Mouse (Mus musculus) left cerebral cortex, postnatal 14 days (tissue): Measurements from ENCODE around the gene Ptprz1. TPM values are rescaled to one million over a fixed set of nuclear protein-coding genes. Genes with fewer than 3 reads are reported as not detected.
"Not testable (repeated sequence)": the region's sequence is repeated elsewhere in the genome, so short reads cannot be mapped to it uniquely, and the experiment has no call there.

Source experiments
- DNase-seq, 2 experiments: peaks; one replicate each; pipeline ENCODE4 v3.0.0; 2021 to 2022; ENCODE audit warnings: low spot score in 2 of 2, mixed read lengths in 1 of 2
- intact Hi-C: fragments of 180-260 bp; cut with DNase I; formaldehyde crosslinking; loops from one replicate; pipeline ENCODE4 v1.15.1; 2025
- total RNA-seq, 2 experiments: library from RNA; stranded (reverse); gene quantifications; 2 replicates each; pipeline ENCODE4 v1.2.3; 2021

Ptprz1 gene
- total RNA-seq, 2 experiments from 2014 or later: 194 to 196 TPM

GRCm38 (mm10) chr6:22983769-22984519, 108.6 kb downstream of the Ptprz1 start:
- intact Hi-C loops: loop anchor here (2.0 to 5.0 kb wide), 3 partner anchors 482 to 862 kb away; no protein-coding TSS in a partner anchor

GRCm38 (mm10) chr6:22984520-22985154, 109.3 kb downstream of the Ptprz1 start:
- intact Hi-C loops: loop anchor here (2.0 to 5.0 kb wide), 3 partner anchors 482 to 862 kb away; no protein-coding TSS in a partner anchor
- no peak for DNase-seq

More at GRCm38 (mm10) chr6:22983769-22984519, 108.6 kb downstream of the Ptprz1 start:
- peak; percentile 36 to 44 for DNase-seq

GRCm38 (mm10) chr6:23003152-23003551, 127.8 kb downstream of the Ptprz1 start:
- intact Hi-C loops: loop anchor here (10.0 kb wide), 2 partner anchors 242 to 452 kb away; partner anchors contain the start of gene Fezf1
- DNase-seq: peak in 1 of 2 experiments; percentile 14

GRCm38 (mm10) chr6:23014988-23015613, 139.8 kb downstream of the Ptprz1 start:
- DNase-seq: no peak

GRCm38 (mm10) chr6:23028251-23028650, 152.9 kb downstream of the Ptprz1 start:
- intact Hi-C loops: no loop called here

More at GRCm38 (mm10) chr6:23014988-23015613, 139.8 kb downstream of the Ptprz1 start:
- intact Hi-C loops: no loop called here

GRCm38 (mm10) chr6:23048836-23049235, 173.5 kb downstream of the Ptprz1 start:
- DNase-seq: no peak
- intact Hi-C loops: no loop called here

More at GRCm38 (mm10) chr6:23028251-23028650, 152.9 kb downstream of the Ptprz1 start:
- no peak for DNase-seq

GRCm38 (mm10) chr6:23055734-23056133, 180.4 kb downstream of the Ptprz1 start:
- intact Hi-C loops: no loop called here
- no peak for DNase-seq

- no peak for DNase-seq
- intact Hi-C loops: no loop called here
Measured at GRCm38 (mm10) chr6:23076060-23076459, 200.8 kb downstream of the Ptprz1 start.

GRCm38 (mm10) chr6:23078273-23078672, 203.0 kb downstream of the Ptprz1 start:
- intact Hi-C loops: no loop called here
- DNase-seq: no peak

- intact Hi-C loops: no loop called here
- no peak for DNase-seq
Measured at GRCm38 (mm10) chr6:23079991-23080680, 204.8 kb downstream of the Ptprz1 start.

- intact Hi-C loops: no loop called here
- no peak for DNase-seq
Measured at GRCm38 (mm10) chr6:23084587-23085421, 209.5 kb downstream of the Ptprz1 start.

GRCm38 (mm10) chr6:23089292-23089691, 214.0 kb downstream of the Ptprz1 start:
- DNase-seq, intact Hi-C loops: not testable (repeated sequence)

- DNase-seq, intact Hi-C loops: not testable (repeated sequence)
Measured at GRCm38 (mm10) chr6:23090346-23091055, 215.2 kb downstream of the Ptprz1 start.
